Mouse (Mus musculus): Measurements from ENCODE around the gene Olfr825. TPM values are rescaled to one million over a fixed set of nuclear protein-coding genes. Genes with fewer than 3 reads are reported as not detected.

Gene Olfr825
- not detected in 2 replicates for polyA plus RNA-seq (2015; fragmentation: Nextera tagmentation; extraction: Ambion mirVana)

GRCm38 (mm10) chr10:130166666-130167065, at the start of gene Olfr825:
Olfr825 (minus strand) TSS chr10:130166766.

GRCm38 (mm10) chr10:130214303-130214702, 47.7 kb upstream of the Olfr825 start, which contains the start of gene Olfr827:
Olfr827 (minus strand) TSS chr10:130214403.

GRCm38 (mm10) chr10:130184086-130184485, 17.5 kb upstream of the Olfr825 start, which contains the start of gene Olfr826:
Olfr826 (minus strand) TSS chr10:130184186.

GRCm38 (mm10) chr10:130129900-130130299, 36.7 kb downstream of the Olfr825 start, which contains the start of gene Olfr824:
Olfr824 (minus strand) TSS chr10:130130000.

GRCm38 (mm10) chr10:130115283-130115682, 51.3 kb downstream of the Olfr825 start, which contains the start of gene Olfr823:
Olfr823 (minus strand) TSS chr10:130115383.

Other genes with a start within 250 kb of the Olfr825 start
- not detected in 2 replicates for gene Olfr818, start 217.7 kb downstream of the Olfr825 start, polyA plus RNA-seq (2015; fragmentation: Nextera tagmentation; extraction: Ambion mirVana)
- gene Olfr819, start 199.5 kb downstream of the Olfr825 start, polyA plus RNA-seq (2015; fragmentation: Nextera tagmentation; extraction: Ambion mirVana) = not detected in 2 replicates
- gene Olfr247, start 190.6 kb downstream of the Olfr825 start, polyA plus RNA-seq (2015; fragmentation: Nextera tagmentation; extraction: Ambion mirVana) = not detected in 2 replicates
- not detected in 2 replicates for gene Gm10310, start 181.7 kb downstream of the Olfr825 start, polyA plus RNA-seq (2015; fragmentation: Nextera tagmentation; extraction: Ambion mirVana)
- not detected in 2 replicates for gene Olfr820, start 154.1 kb downstream of the Olfr825 start, polyA plus RNA-seq (2015; fragmentation: Nextera tagmentation; extraction: Ambion mirVana)
- not detected in 2 replicates for gene Olfr821, start 136.4 kb downstream of the Olfr825 start, polyA plus RNA-seq (2015; fragmentation: Nextera tagmentation; extraction: Ambion mirVana)
- gene Olfr822, start 95.6 kb downstream of the Olfr825 start, polyA plus RNA-seq (2015; fragmentation: Nextera tagmentation; extraction: Ambion mirVana) = not detected in 2 replicates
- gene Olfr823, start 51.4 kb downstream of the Olfr825 start, polyA plus RNA-seq (2015; fragmentation: Nextera tagmentation; extraction: Ambion mirVana) = not detected in 2 replicates
- gene Olfr824, start 36.8 kb downstream of the Olfr825 start, polyA plus RNA-seq (2015; fragmentation: Nextera tagmentation; extraction: Ambion mirVana) = not detected in 2 replicates
- not detected in 2 replicates for gene Olfr826, start 17.4 kb upstream of the Olfr825 start, polyA plus RNA-seq (2015; fragmentation: Nextera tagmentation; extraction: Ambion mirVana)
- not detected in 2 replicates for gene Olfr827, start 47.6 kb upstream of the Olfr825 start, polyA plus RNA-seq (2015; fragmentation: Nextera tagmentation; extraction: Ambion mirVana)
- gene Neurod4, start 113.5 kb upstream of the Olfr825 start, polyA plus RNA-seq (2015; fragmentation: Nextera tagmentation; extraction: Ambion mirVana) = not detected in 2 replicates
- 1.1 and 2.2 TPM in 2 replicates for gene Tespa1, start 156.1 kb upstream of the Olfr825 start, polyA plus RNA-seq (2015; fragmentation: Nextera tagmentation; extraction: Ambion mirVana)
- gene Vmn2r84, start 227.6 kb upstream of the Olfr825 start, polyA plus RNA-seq (2015; fragmentation: Nextera tagmentation; extraction: Ambion mirVana) = 0.01 TPM in 1 of 2 replicates, not detected in the other

All from skeletal muscle tissue, postnatal 0 days (tissue).